Mouse (Mus musculus) CH12.LX (cell line): ENCODE data around the gene Lypd3. TPM values are rescaled to one million over a fixed set of nuclear protein-coding genes. Genes with fewer than 3 reads are reported as not detected.

Experiments
- DNase-seq: peaks from one replicate; pipeline ENCODE4 v3.0.0-alpha.2; 2013; ENCODE audit errors: extremely low read depth
- H3K27ac ChIP-seq: 2 replicates; pipeline ENCODE4 v1.5.1; 2012; ENCODE audit warnings: low read depth, mild to moderate bottlenecking, control low read depth, moderate library complexity; ENCODE audit not compliant: insufficient read depth
- H3K27me3 ChIP-seq: replicated peaks from 2 replicates; pipeline ENCODE3; 2012; ENCODE audit warnings: inconsistent platforms
- H3K36me3 ChIP-seq, 2 experiments: replicated peaks in 1 of 2; 2 replicates each; pipeline versions ENCODE3 to v1.6.1; 2012; ENCODE audit warnings: inconsistent platforms in 1 of 2, low read length in 1 of 2, mild to moderate bottlenecking in 1 of 2, mixed read lengths in 1 of 2, moderate library complexity in 1 of 2; ENCODE audit not compliant: control insufficient read depth in 1 of 2, insufficient read depth in 1 of 2
- H3K4me1 ChIP-seq, 2 experiments: 2 replicates each; pipeline ENCODE4 v1.6.1; 2012; ENCODE audit warnings: inconsistent platforms in 1 of 2, moderate library complexity in 1 of 2; ENCODE audit not compliant: insufficient read depth in 2 of 2, control insufficient read depth in 1 of 2
- H3K4me2 ChIP-seq: 2 replicates; pipeline ENCODE4 v1.6.1; 2012; ENCODE audit warnings: low read depth, mild to moderate bottlenecking, control low read depth; ENCODE audit not compliant: poor library complexity, insufficient read depth, severe bottlenecking
- H3K4me3 ChIP-seq, 3 experiments: fragments of 150-350 bp in 1 of 3; sonication (generic) in 1 of 3; replicated peaks in 1 of 3; 2 replicates each; pipeline versions ENCODE3 to v1.5.1; 2011 to 2012; ENCODE audit warnings: low read depth in 2 of 3, low read length in 2 of 3, mild to moderate bottlenecking in 2 of 3, moderate library complexity in 2 of 3, control low read depth in 1 of 3, improper control_type of control experiment in 1 of 3, inconsistent platforms in 1 of 3, mixed read lengths in 1 of 3; ENCODE audit not compliant: poor library complexity in 1 of 3
- H3K79me2 ChIP-seq: replicated peaks from 2 replicates; pipeline ENCODE4 v1.6.1; 2012; ENCODE audit warnings: mild to moderate bottlenecking, moderate library complexity; ENCODE audit not compliant: control insufficient read depth, poor library complexity, insufficient read depth, severe bottlenecking; ENCODE audit errors: extremely low read depth
- H3K9ac ChIP-seq: 2 replicates; pipeline ENCODE4 v1.6.1; 2012; ENCODE audit warnings: low read depth, mild to moderate bottlenecking, control low read depth, moderate library complexity; ENCODE audit not compliant: insufficient read depth
- H3K9me3 ChIP-seq: replicated peaks from 2 replicates; pipeline ENCODE3; 2012; ENCODE audit warnings: low read length, inconsistent platforms, mixed read lengths
- BHLHE40 ChIP-seq: IDR thresholded peaks from 2 replicates; pipeline ENCODE4 v1.6.1; 2011; ENCODE audit warnings: mild to moderate bottlenecking, low read depth, low read length, improper control_type of control experiment
- CHD1 ChIP-seq: IDR thresholded peaks from 2 replicates; pipeline ENCODE4 v1.6.1; 2012; ENCODE audit warnings: low read depth, low read length, improper control_type of control experiment, inconsistent platforms
- CHD2 ChIP-seq: IDR thresholded peaks from 2 replicates; pipeline ENCODE4 v1.6.1; 2011; ENCODE audit warnings: low read length, improper control_type of control experiment
- CTCF ChIP-seq, 2 experiments: IDR thresholded peaks in 1 of 2; conservative IDR thresholded peaks in 1 of 2; 2 replicates each; pipeline ENCODE4 v1.5.1; 2011 to 2012; ENCODE audit warnings: low read depth in 2 of 2, low read length in 2 of 2, improper control_type of control experiment in 1 of 2, inconsistent platforms in 1 of 2, mild to moderate bottlenecking in 1 of 2, moderate library complexity in 1 of 2
- ELF1 ChIP-seq: IDR thresholded peaks from 2 replicates; pipeline ENCODE4 v1.6.1; 2014; ENCODE audit warnings: low read depth, mild to moderate bottlenecking, inconsistent platforms, low read length, improper control_type of control experiment
- EP300 ChIP-seq: IDR thresholded peaks from 2 replicates; pipeline ENCODE4 v1.6.1; 2011; ENCODE audit warnings: low read length, improper control_type of control experiment
- GABPA ChIP-seq: IDR thresholded peaks from 2 replicates; pipeline ENCODE4 v1.6.1; 2012; ENCODE audit warnings: low read depth, low read length, improper control_type of control experiment, inconsistent platforms; ENCODE audit not compliant: insufficient replicate concordance
- IRF4 ChIP-seq: IDR thresholded peaks from 2 replicates; pipeline ENCODE4 v1.6.1; 2014; ENCODE audit warnings: low read depth, mild to moderate bottlenecking, inconsistent platforms, low read length, improper control_type of control experiment
- JUN ChIP-seq: IDR thresholded peaks from 2 replicates; pipeline ENCODE4 v1.6.1; 2011; ENCODE audit warnings: low read depth, mild to moderate bottlenecking, low read length, improper control_type of control experiment, moderate library complexity; ENCODE audit not compliant: insufficient read depth
- KAT2A ChIP-seq: IDR thresholded peaks from 2 replicates; pipeline ENCODE4 v1.6.1; 2012; ENCODE audit warnings: low read length, improper control_type of control experiment, inconsistent platforms; ENCODE audit not compliant: insufficient replicate concordance
- MAFK ChIP-seq: IDR thresholded peaks from 2 replicates; pipeline ENCODE4 v1.6.1; 2011; ENCODE audit warnings: low read length, improper control_type of control experiment; ENCODE audit not compliant: insufficient replicate concordance
- MAX ChIP-seq: IDR thresholded peaks from 2 replicates; pipeline ENCODE4 v1.6.1; 2011; ENCODE audit warnings: low read length, improper control_type of control experiment
- MAZ ChIP-seq: IDR thresholded peaks from 2 replicates; pipeline ENCODE4 v1.6.1; 2012; ENCODE audit warnings: low read depth, mild to moderate bottlenecking, inconsistent platforms, low read length, improper control_type of control experiment, moderate library complexity
- MEF2A ChIP-seq: IDR thresholded peaks from 2 replicates; pipeline ENCODE4 v1.6.1; 2014; ENCODE audit warnings: low read depth, mild to moderate bottlenecking, inconsistent platforms, low read length, improper control_type of control experiment, borderline replicate concordance
- MXI1 ChIP-seq: IDR thresholded peaks from 2 replicates; pipeline ENCODE4 v1.6.1; 2011; ENCODE audit warnings: mild to moderate bottlenecking, low read depth, low read length, improper control_type of control experiment
- NELFE ChIP-seq: IDR thresholded peaks from 2 replicates; pipeline ENCODE4 v1.6.1; 2011; ENCODE audit warnings: low read depth, low read length, improper control_type of control experiment
- NRF1 ChIP-seq: IDR thresholded peaks from 2 replicates; pipeline ENCODE4 v1.6.1; 2014; ENCODE audit warnings: low read depth, mild to moderate bottlenecking, inconsistent platforms, low read length, improper control_type of control experiment, moderate library complexity
- PAX5 ChIP-seq: IDR thresholded peaks from 2 replicates; pipeline ENCODE4 v1.6.1; 2012; ENCODE audit warnings: low read length, inconsistent platforms, mixed read lengths
- POLR2AphosphoS2 ChIP-seq: IDR thresholded peaks from 2 replicates; pipeline ENCODE4 v1.6.1; 2011; ENCODE audit warnings: low read depth, low read length, improper control_type of control experiment
- RAD21 ChIP-seq: IDR thresholded peaks from 2 replicates; pipeline ENCODE4 v1.6.1; 2011; ENCODE audit warnings: low read depth, mild to moderate bottlenecking, low read length, improper control_type of control experiment, moderate library complexity
- RCOR1 ChIP-seq: conservative IDR thresholded peaks from 2 replicates; pipeline ENCODE4 v1.6.1; 2012; ENCODE audit warnings: low read depth, mild to moderate bottlenecking, inconsistent platforms, low read length, improper control_type of control experiment
- SIN3A ChIP-seq: IDR thresholded peaks from 2 replicates; pipeline ENCODE4 v1.6.1; 2012; ENCODE audit warnings: low read length, improper control_type of control experiment, inconsistent platforms
- SMC3 ChIP-seq: IDR thresholded peaks from 2 replicates; pipeline ENCODE4 v1.6.1; 2011; ENCODE audit warnings: low read depth, low read length, improper control_type of control experiment
- TBP ChIP-seq: conservative IDR thresholded peaks from 2 replicates; pipeline ENCODE4 v1.6.1; 2011; ENCODE audit warnings: low read depth, low read length, improper control_type of control experiment
- UBTF ChIP-seq: IDR thresholded peaks from 2 replicates; pipeline ENCODE4 v1.6.1; 2012; ENCODE audit warnings: low read depth, mild to moderate bottlenecking, inconsistent platforms, low read length, improper control_type of control experiment, moderate library complexity
- USF1 ChIP-seq: IDR thresholded peaks from 2 replicates; pipeline ENCODE4 v1.6.1; 2014; ENCODE audit warnings: low read depth, mild to moderate bottlenecking, inconsistent platforms, low read length, improper control_type of control experiment
- USF2 ChIP-seq: conservative IDR thresholded peaks from 2 replicates; pipeline ENCODE4 v1.6.1; 2011; ENCODE audit warnings: low read depth, low read length, improper control_type of control experiment
- ZC3H11A ChIP-seq: IDR thresholded peaks from 2 replicates; pipeline ENCODE4 v1.6.1; 2012; ENCODE audit warnings: low read depth, mild to moderate bottlenecking, inconsistent platforms, low read length, improper control_type of control experiment
- ZKSCAN1 ChIP-seq: IDR thresholded peaks from 2 replicates; pipeline ENCODE4 v1.6.1; 2012; ENCODE audit warnings: low read depth, inconsistent platforms, low read length, improper control_type of control experiment, borderline replicate concordance
- ZMIZ1 ChIP-seq: IDR thresholded peaks from 2 replicates; pipeline ENCODE4 v1.6.1; 2012; ENCODE audit warnings: low read depth, mild to moderate bottlenecking, inconsistent platforms, low read length, improper control_type of control experiment
- ZNF384 ChIP-seq: IDR thresholded peaks from 2 replicates; pipeline ENCODE4 v1.6.1; 2012; ENCODE audit warnings: low read depth, low read length, improper control_type of control experiment, inconsistent platforms
- dilution Hi-C: fragments of 300-500 bp; cut with MboI; formaldehyde crosslinking; loops from 2 replicates; pipeline ENCODE4 v1.14.3; 2020; ENCODE audit warnings: low sequenced_read_pairs; ENCODE audit not compliant: extremely low pct_unique_long_range_greater_than_20kb, extremely low pct_ligation_motif_present
- in situ Hi-C: fragments of 300-500 bp; cut with MboI; formaldehyde crosslinking; loops from 3 replicates; pipeline ENCODE4 v1.14.3; 2019; ENCODE audit warnings: low sequenced_read_pairs, low pct_ligation_motif_present, low pct_unique_long_range_greater_than_20kb, mixed read lengths
- polyA plus RNA-seq: library from polyadenylated mRNA; unstranded; fragments of >175 nt; gene quantifications from 2 replicates; pipeline ENCODE4 v1.2.1, GENCODE M21; 2012; ENCODE audit warnings: low read depth; ENCODE audit not compliant: insufficient read length
- total RNA-seq, 2 experiments: library from RNA; depleted of rRNA; stranded (reverse); fragments of 300-350 nt in 1 of 2; fragments of >200 nt in 1 of 2; gene quantifications; 2 replicates each; pipeline ENCODE4 v1.2.3; 2012 to 2014

Gene Lypd3
- total and polyA plus RNA-seq, 3 experiments: not detected

GRCm38 (mm10) chr7:24661118-24661904 lies 25.0 kb downstream of the Lypd3 start:
- H3K4me3 ChIP-seq: no peak overlapping the region
- no peaks in the 10 kb centered on the region for H3K36me3 ChIP-seq
- in situ Hi-C loops: no loop called here
- dilution Hi-C loops: no loop called here
- H3K9ac ChIP-seq: no peak overlapping the region
- H3K27ac ChIP-seq: no peak overlapping the region
- peaks cover 0 to 2% of the 10 kb centered on the region in 2 experiments; a peak in 1 of 4 replicates for H3K4me1 ChIP-seq
- peaks cover 28% of the 10 kb centered on the region for H3K27me3 ChIP-seq
- H3K9me3 ChIP-seq: peaks cover 3% of the 10 kb centered on the region
- H3K79me2 ChIP-seq: no peaks in the 10 kb centered on the region
- DNase-seq: no peak
- TF ChIP-seq BHLHE40: no peak
- TF ChIP-seq CHD2: no peak
- TF ChIP-seq ZNF384: no peak
- TF ChIP-seq JUN: no peak
- TF ChIP-seq GABPA: no peak
- TF ChIP-seq USF1: no peak
- no peak for TF ChIP-seq ZC3H11A
- TF ChIP-seq SMC3: no peak
- no peak for TF ChIP-seq ZMIZ1
- no peak for TF ChIP-seq NRF1
- no peak for TF ChIP-seq ELF1
- no peak for TF ChIP-seq USF2
- TF ChIP-seq TBP: no peak
- TF ChIP-seq RCOR1: no peak
- TF ChIP-seq MXI1: no peak
- TF ChIP-seq CTCF (conservative IDR thresholded peaks at IDR 0.05 in 1 of 2, IDR thresholded peaks at IDR 0.05 in 1 of 2; ENCODE audit: low read depth in 2 of 2, low read length in 2 of 2): no peak
- TF ChIP-seq MAX: no peak
- no peak for TF ChIP-seq NELFE
- H3K4me2 ChIP-seq: no peak overlapping the region

- Histone ChIP-seq H3K9ac (no peak overlapping the region), H3K4me3 (no peak overlapping the region), H3K79me2 (no peaks in the 10 kb centered on the region), H3K4me1 (peaks cover 0 to 2% of the 10 kb centered on the region in 2 experiments; a peak in 1 of 4 replicates), H3K27me3 (peaks cover 38% of the 10 kb centered on the region), H3K4me2 (no peak overlapping the region), H3K36me3 (no peaks in the 10 kb centered on the region), H3K9me3 (peaks cover 3% of the 10 kb centered on the region), H3K27ac (no peak overlapping the region)
- in situ Hi-C loops: no loop called here
- dilution Hi-C loops: no loop called here
- DNase-seq: peak; percentile 78
- TF ChIP-seq MEF2A (no peak), MAZ (no peak), RAD21 (peak; percentile 83), ZNF384 (no peak), MXI1 (no peak), UBTF (no peak), IRF4 (no peak), CHD1 (no peak), ELF1 (peak; percentile 79), POLR2AphosphoS2 (no peak), PAX5 (no peak), MAFK (no peak), EP300 (no peak), RCOR1 (no peak), GABPA (no peak), CHD2 (no peak), USF2 (no peak), KAT2A (no peak), TBP (no peak), ZKSCAN1 (no peak), ZC3H11A (peak; percentile 29; the same call in 1 of the 2 replicates), JUN (no peak), SIN3A (no peak)
These were observed 26.2 kb downstream of the Lypd3 start for GRCm38 (mm10) chr7:24662575-24662974.
